Mouse (Mus musculus) bone marrow macrophage, adult 2 months (primary cell): ENCODE measurements at regions not wholly inside any gene's neighbourhood (a gene's known extent, or its start where the extent isn't known, plus 50 kb on each side); places are given as distances from the start of the nearest gene placed in this dataset.

Experiments
- H3K27ac ChIP-seq: 2 replicates; pipeline ENCODE4 v1.5.1; 2012; ENCODE audit warnings: low read depth, low read length; ENCODE audit not compliant: insufficient read depth
- H3K4me1 ChIP-seq: 2 replicates; pipeline ENCODE4 v1.6.1; 2012; ENCODE audit warnings: low read length; ENCODE audit not compliant: control insufficient read depth, insufficient read depth
- H3K4me3 ChIP-seq: 2 replicates; pipeline ENCODE4 v1.5.1; 2012; ENCODE audit warnings: mild to moderate bottlenecking, low read length, moderate library complexity; ENCODE audit not compliant: insufficient read depth
- CTCF ChIP-seq: IDR thresholded peaks from 2 replicates; pipeline ENCODE4 v1.5.1; 2012; ENCODE audit warnings: low read depth, mild to moderate bottlenecking, low read length, moderate library complexity
- POLR2A ChIP-seq: IDR thresholded peaks from 2 replicates; pipeline ENCODE4 v1.6.1; 2012; ENCODE audit warnings: mild to moderate bottlenecking, low read depth, low read length, borderline replicate concordance

- no peak overlapping the region for H3K4me3 ChIP-seq
- H3K4me1 ChIP-seq: no peaks in the 10 kb centered on the region
- no peak overlapping the region for H3K27ac ChIP-seq
- TF ChIP-seq POLR2A: no peak
- no peak; the same call in 1 of the 2 replicates for TF ChIP-seq CTCF
Observed at GRCm38 (mm10) chr4:125911541-125912270, 112.6 kb upstream of the Csf3r start.

- TF ChIP-seq CTCF: peak; percentile 66
- no peak for TF ChIP-seq POLR2A
- Histone ChIP-seq H3K4me3 (no peak overlapping the region), H3K4me1 (no peaks in the 10 kb centered on the region), H3K27ac (no peak overlapping the region)
Observed at GRCm38 (mm10) chr4:125912444-125913049, 111.8 kb upstream of the Csf3r start.

GRCm38 (mm10) chr4:125915166-125915565, 109.2 kb upstream of the Csf3r start:
- no peak for TF ChIP-seq POLR2A
- no peak for TF ChIP-seq CTCF
- no peak overlapping the region for H3K4me3 ChIP-seq
- no peaks in the 10 kb centered on the region for H3K4me1 ChIP-seq
- no peak overlapping the region for H3K27ac ChIP-seq

GRCm38 (mm10) chr4:125917210-125917609, 107.1 kb upstream of the Csf3r start:
- Histone ChIP-seq H3K27ac (no peak overlapping the region), H3K4me3 (no peak overlapping the region), H3K4me1 (no peaks in the 10 kb centered on the region)
- TF ChIP-seq CTCF: no peak
- TF ChIP-seq POLR2A: no peak

- Histone ChIP-seq H3K27ac (no peak overlapping the region), H3K4me3 (no peak overlapping the region), H3K4me1 (no peaks in the 10 kb centered on the region)
- TF ChIP-seq POLR2A: no peak
- no peak for TF ChIP-seq CTCF
Observed at GRCm38 (mm10) chr4:125921550-125922316, 102.6 kb upstream of the Csf3r start.

GRCm38 (mm10) chr4:125922317-125922878, 102.0 kb upstream of the Csf3r start:
- H3K4me3 ChIP-seq: no peak overlapping the region
- TF ChIP-seq CTCF (no peak), POLR2A (no peak)
- no peak overlapping the region for H3K27ac ChIP-seq

GRCm38 (mm10) chr4:125923225-125923624, 101.1 kb upstream of the Csf3r start:
- TF ChIP-seq POLR2A (no peak), CTCF (no peak)
- Histone ChIP-seq H3K4me1 (no peaks in the 10 kb centered on the region), H3K27ac (no peak overlapping the region), H3K4me3 (no peak overlapping the region)

More at GRCm38 (mm10) chr4:125922317-125922878, 102.0 kb upstream of the Csf3r start:
- H3K4me1 ChIP-seq: no peaks in the 10 kb centered on the region

GRCm38 (mm10) chr4:125928196-125928595, 96.2 kb upstream of the Csf3r start:
- TF ChIP-seq CTCF (no peak), POLR2A (no peak)
- Histone ChIP-seq H3K4me1 (no peaks in the 10 kb centered on the region), H3K27ac (no peak overlapping the region), H3K4me3 (no peak overlapping the region)

- H3K4me1 ChIP-seq: no peaks in the 10 kb centered on the region
- H3K27ac ChIP-seq: no peak overlapping the region
- no peak for TF ChIP-seq CTCF
- no peak for TF ChIP-seq POLR2A
- no peak overlapping the region for H3K4me3 ChIP-seq
Observed at GRCm38 (mm10) chr4:125929122-125929772, 95.1 kb upstream of the Csf3r start.
